Mouse (Mus musculus) G1E (cell line): ENCODE results near the gene Rxfp4.

Experiments used
- CTCF ChIP-seq: IDR thresholded peaks from 2 replicates; pipeline ENCODE4 v1.5.1; 2012; ENCODE audit warnings: low read depth, low read length, inconsistent platforms, mixed read lengths
- GATA1 ChIP-seq: IDR thresholded peaks from 2 replicates; pipeline ENCODE4 v1.6.1; 2012; ENCODE audit warnings: borderline replicate concordance, low read length, inconsistent platforms, mixed read lengths
- GATA2 ChIP-seq: IDR thresholded peaks from 2 replicates; pipeline ENCODE4 v1.6.1; 2012; ENCODE audit warnings: low read depth, low read length, inconsistent platforms, borderline replicate concordance
- POLR2AphosphoS5 ChIP-seq: IDR thresholded peaks from 2 replicates; pipeline ENCODE4 v1.6.1; 2012; ENCODE audit warnings: low read depth, low read length, inconsistent platforms; ENCODE audit not compliant: insufficient replicate concordance
- TAL1 ChIP-seq: conservative IDR thresholded peaks from 2 replicates; pipeline ENCODE4 v1.6.1; 2012; ENCODE audit warnings: low read depth, low read length, inconsistent platforms, mixed read lengths

- TF ChIP-seq CTCF (no peak), GATA2 (no peak), GATA1 (no peak), POLR2AphosphoS5 (no peak), TAL1 (no peak)
Measured at GRCm38 (mm10) chr3:88637134-88637533, 15.8 kb downstream of the Rxfp4 start.
